Mouse (Mus musculus) kidney, adult 2 months (tissue): ENCODE measurements at regions not wholly inside any gene's neighbourhood (a gene's known extent, or its start where the extent isn't known, plus 50 kb on each side); places are given as distances from the start of the nearest gene placed in this dataset.

Experiments
- DNase-seq: peaks from one replicate; pipeline ENCODE4 v3.0.0; 2021
- H3K27ac ChIP-seq: fragments of 200-500 bp; 2 replicates; pipeline ENCODE4 v1.5.1; 2012; ENCODE audit warnings: low read depth, low read length, control low read depth, inconsistent platforms; ENCODE audit not compliant: insufficient read depth
- H3K27me3 ChIP-seq: fragments of 200-500 bp; replicated peaks from 2 replicates; pipeline ENCODE4 v1.6.1; 2012; ENCODE audit warnings: mild to moderate bottlenecking, moderate library complexity, low read length, inconsistent platforms; ENCODE audit not compliant: control insufficient read depth, insufficient read depth
- H3K36me3 ChIP-seq: fragments of 200-500 bp; 2 replicates; pipeline ENCODE4 v1.6.1; 2012; ENCODE audit warnings: mild to moderate bottlenecking, moderate library complexity, low read length, inconsistent platforms; ENCODE audit not compliant: control insufficient read depth, insufficient read depth
- H3K4me1 ChIP-seq: fragments of 200-500 bp; 2 replicates; pipeline ENCODE4 v1.6.1; 2011; ENCODE audit warnings: low read length; ENCODE audit not compliant: control insufficient read depth, insufficient read depth
- H3K4me3 ChIP-seq: fragments of 200-500 bp; 2 replicates; pipeline ENCODE4 v1.5.1; 2011; ENCODE audit warnings: mild to moderate bottlenecking, low read depth, low read length, control low read depth; ENCODE audit not compliant: insufficient read depth
- CTCF ChIP-seq: fragments of 200-500 bp; conservative IDR thresholded peaks from 2 replicates; pipeline ENCODE4 v1.5.1; 2011; ENCODE audit warnings: low read depth, mild to moderate bottlenecking, control low read depth, low read length, moderate library complexity, mixed read lengths; ENCODE audit not compliant: insufficient read depth, insufficient read length
- POLR2A ChIP-seq: fragments of 200-500 bp; IDR thresholded peaks from one replicate; pipeline ENCODE4 v1.6.1; 2011; ENCODE audit warnings: low read depth, low read length, control low read depth
- WGBS: fragments of 180-500 bp; shearing (Covaris S2); methylation state at CpG from one replicate; pipeline ENCODE4 v1.1.7; 2018; 5-methylcytosine and 5-hydroxymethylcytosine counted together

DNA sequence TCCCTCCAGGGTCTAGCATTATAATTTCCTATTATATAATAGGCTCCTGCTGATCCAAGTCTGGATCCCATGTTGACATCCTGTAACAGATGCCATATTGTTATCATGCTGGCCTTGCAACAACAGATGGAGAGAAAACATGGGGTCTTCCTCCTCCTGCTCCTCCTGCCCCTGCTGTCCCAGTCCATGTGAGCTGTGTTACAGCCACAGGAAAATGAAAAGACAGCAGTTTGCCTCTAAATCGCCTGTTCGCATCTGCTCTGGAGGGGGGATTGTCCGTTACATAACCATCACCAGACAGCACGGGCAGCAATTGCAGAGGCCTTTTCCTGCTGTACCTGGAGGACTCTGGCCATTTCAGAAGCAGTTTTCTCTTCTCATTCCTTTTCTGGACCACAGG, 260.0 kb downstream of the Gpam start:
- H3K4me3 ChIP-seq: no peak overlapping the region
- H3K27me3 ChIP-seq: no peaks in the 10 kb centered on the region
- H3K4me1 ChIP-seq: no peaks in the 10 kb centered on the region
- DNase-seq: no peak
- H3K27ac ChIP-seq: no peak overlapping the region
- no peaks in the 10 kb centered on the region for H3K36me3 ChIP-seq
- WGBS: 93% methylated on average over 4 of the region's 4 CpGs
- TF ChIP-seq POLR2A: no peak
- TF ChIP-seq CTCF: no peak

DNA sequence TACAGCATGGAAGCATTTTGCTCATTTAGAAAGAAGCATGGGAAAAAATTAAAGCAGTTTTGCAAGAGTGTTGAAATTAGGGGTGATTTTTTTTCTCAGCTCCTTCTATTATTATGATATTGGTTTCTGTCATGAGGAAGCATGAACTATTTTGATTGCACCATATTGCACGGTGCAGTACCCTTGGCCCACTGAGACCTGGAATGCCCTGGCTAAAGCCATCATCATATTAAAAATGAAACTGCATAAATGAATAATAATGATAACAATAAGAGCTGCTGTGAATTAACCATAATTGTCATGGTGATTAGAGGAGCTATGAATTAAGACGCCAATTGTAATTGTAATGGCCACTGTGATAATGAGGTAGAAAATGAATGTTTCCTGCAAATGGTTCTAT, 271.8 kb downstream of the Gpam start:
- no peaks in the 10 kb centered on the region for H3K4me1 ChIP-seq
- no peak for DNase-seq
- H3K27me3 ChIP-seq: no peaks in the 10 kb centered on the region
- no peak for TF ChIP-seq POLR2A
- TF ChIP-seq CTCF: no peak
- H3K4me3 ChIP-seq: no peak overlapping the region
- H3K36me3 ChIP-seq: no peaks in the 10 kb centered on the region
- WGBS: 88% methylated on average over 2 of the region's 2 CpGs
- no peak overlapping the region for H3K27ac ChIP-seq

DNA sequence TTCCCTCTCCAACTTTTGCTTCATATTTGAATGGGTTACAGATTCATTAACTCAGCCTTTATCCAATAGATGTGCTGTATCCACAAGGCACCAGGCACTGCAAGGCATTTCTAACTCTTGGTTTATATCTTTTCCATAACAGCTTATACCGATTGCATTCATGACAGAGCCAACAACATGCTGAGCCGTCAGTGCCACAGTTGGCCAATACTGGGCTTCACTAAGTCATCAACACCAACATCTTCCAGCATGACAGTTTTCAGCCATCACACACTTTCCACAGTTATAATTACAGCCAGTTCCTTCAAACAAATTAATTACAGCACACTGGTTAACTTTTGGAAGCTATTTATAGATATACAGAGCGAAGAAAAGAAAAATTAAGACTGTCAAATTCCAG, 288.8 kb downstream of the Gpam start:
- Histone ChIP-seq H3K4me1 (no peaks in the 10 kb centered on the region), H3K4me3 (no peak overlapping the region), H3K27me3 (no peaks in the 10 kb centered on the region), H3K36me3 (no peaks in the 10 kb centered on the region), H3K27ac (no peak overlapping the region)
- WGBS: 75% methylated on average over 3 of the region's 3 CpGs
- DNase-seq: no peak
- TF ChIP-seq POLR2A (no peak), CTCF (no peak)

DNA sequence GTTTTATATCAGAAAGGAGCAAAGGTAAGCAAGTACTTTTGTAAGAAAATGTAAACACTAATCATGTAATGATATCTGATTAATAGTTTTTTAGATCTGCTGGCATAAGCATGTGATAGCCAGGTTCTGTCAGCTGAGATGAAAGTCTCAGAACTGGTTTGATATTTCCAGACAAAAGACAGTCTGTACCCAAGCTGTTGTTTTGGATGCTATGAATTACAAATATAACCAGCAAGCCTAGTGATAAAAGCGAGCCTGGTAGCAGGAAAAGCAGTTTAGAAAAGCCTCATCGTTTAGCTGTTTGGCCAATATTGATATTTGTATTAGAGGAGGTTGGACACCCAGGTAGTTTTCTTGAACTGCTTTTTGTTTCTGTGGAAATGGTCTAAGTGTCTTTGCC, 290.6 kb downstream of the Gpam start:
- 93% methylated on average over 2 of the region's 2 CpGs for WGBS
- Histone ChIP-seq H3K27ac (no peak overlapping the region), H3K27me3 (no peaks in the 10 kb centered on the region), H3K4me3 (no peak overlapping the region), H3K36me3 (no peaks in the 10 kb centered on the region), H3K4me1 (no peaks in the 10 kb centered on the region)
- DNase-seq: no peak
- TF ChIP-seq CTCF (no peak), POLR2A (no peak)

DNA sequence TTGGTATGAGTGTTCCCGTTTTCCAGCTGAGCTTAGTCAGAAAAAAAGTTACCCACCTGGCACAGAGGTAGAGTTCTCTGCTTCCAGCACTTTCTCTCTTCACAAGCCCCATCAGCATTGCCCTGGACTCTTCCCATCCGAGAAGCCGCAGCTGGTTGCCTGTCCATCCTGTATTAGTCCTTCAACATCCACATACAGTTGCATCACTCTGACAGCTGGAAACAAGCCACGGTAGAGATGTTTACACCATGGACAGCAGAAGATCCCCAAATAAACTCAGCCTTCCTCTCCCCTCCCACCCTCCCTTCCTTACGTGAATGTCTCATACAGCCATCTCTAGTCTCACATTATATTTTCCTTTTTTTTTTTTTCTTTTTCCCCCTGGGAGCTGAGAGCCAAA, 304.9 kb downstream of the Gpam start:
- Histone ChIP-seq H3K4me1 (no peaks in the 10 kb centered on the region), H3K27me3 (no peaks in the 10 kb centered on the region), H3K27ac (no peak overlapping the region), H3K36me3 (no peaks in the 10 kb centered on the region), H3K4me3 (no peak overlapping the region)
- TF ChIP-seq CTCF (no peak), POLR2A (no peak)
- no peak for DNase-seq
- 85% methylated on average over 5 of the region's 5 CpGs for WGBS

DNA sequence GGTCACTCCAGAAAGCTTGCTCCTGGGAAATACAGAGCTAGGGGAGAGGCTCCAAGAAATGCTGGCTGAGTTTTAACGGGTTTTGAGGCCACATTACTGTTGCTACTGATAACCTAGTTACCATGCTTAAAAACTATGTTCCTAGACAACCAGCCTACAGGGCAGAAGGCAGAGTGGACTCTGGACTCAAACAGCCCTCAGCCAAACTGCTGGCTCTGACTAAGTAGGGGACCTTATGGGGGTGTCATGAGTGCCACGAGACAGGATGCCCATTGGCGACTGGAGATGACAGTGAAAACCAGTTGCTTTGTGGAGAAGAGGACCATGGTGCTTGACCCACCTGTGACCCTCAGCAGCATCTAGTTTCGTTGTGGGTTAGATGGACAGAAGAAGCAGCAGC, 306.5 kb downstream of the Gpam start:
- WGBS: 36% methylated on average over 4 of the region's 4 CpGs

DNA sequence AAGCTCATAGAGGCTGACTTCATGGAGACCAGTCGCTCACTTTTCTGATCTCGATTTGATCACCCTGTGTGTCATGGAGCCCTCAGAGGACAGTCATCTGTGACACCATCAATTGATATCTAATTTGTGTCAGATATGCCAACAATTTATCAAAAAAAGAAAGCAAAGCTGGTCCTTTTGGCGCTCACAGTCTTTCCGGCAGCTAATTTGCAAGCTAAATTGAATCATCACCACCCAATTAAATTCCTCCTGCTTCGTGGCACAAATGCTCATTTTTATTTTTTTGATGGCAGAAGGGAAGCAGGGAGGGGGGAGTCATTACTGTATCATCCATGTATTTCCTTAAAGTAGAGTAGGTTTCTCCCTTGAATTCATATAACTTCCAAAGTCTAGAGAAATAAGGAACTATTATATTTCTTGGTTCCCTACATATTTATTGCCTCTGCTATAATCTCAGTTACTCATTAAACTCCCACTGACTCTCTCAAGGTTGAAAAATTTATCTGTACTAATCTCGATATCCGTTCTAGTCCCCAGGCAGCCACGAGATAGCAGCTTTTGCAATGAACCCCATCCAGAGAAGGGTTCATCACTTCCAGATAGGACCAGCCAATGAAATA, 325.8 kb downstream of the Gpam start:
- TF ChIP-seq CTCF: no peak
- no peak for TF ChIP-seq POLR2A
- H3K27ac ChIP-seq: no peak overlapping the region
- H3K27me3 ChIP-seq: no peaks in the 10 kb centered on the region
- no peak for DNase-seq
- H3K4me1 ChIP-seq: no peaks in the 10 kb centered on the region
- no peak overlapping the region for H3K4me3 ChIP-seq
- 66% methylated on average over 8 of the region's 8 CpGs for WGBS
- H3K36me3 ChIP-seq: no peaks in the 10 kb centered on the region

More for the DNA sequence above, 306.5 kb downstream of the Gpam start:
- H3K36me3 ChIP-seq: no peaks in the 10 kb centered on the region
- H3K4me1 ChIP-seq: no peaks in the 10 kb centered on the region
- TF ChIP-seq CTCF: no peak
- TF ChIP-seq POLR2A: no peak
- DNase-seq: peak; percentile 54
- H3K27ac ChIP-seq: no peak overlapping the region
- H3K4me3 ChIP-seq: no peak overlapping the region
- H3K27me3 ChIP-seq: no peaks in the 10 kb centered on the region

DNA sequence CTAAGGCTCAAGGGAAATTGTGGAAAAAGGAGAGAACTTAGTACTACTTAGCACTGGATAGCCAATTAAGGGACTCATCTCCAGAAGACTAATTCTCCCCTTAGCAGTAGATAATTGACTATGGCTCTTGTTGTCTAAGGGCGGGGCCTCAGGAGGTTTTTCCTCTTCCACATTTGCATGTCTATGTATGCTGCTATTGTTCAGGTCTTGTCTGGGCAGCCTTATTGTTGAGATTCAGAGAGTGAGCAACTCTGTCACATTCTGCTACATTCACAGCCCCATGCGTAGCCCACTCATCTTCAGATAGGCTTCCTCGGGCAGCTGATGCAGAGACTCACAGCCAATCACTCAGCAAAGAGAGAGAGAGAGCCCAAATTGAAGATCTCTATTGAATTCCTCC, 339.9 kb downstream of the Gpam start:
- 96% methylated on average over 3 of the region's 3 CpGs for WGBS
- DNase-seq: no peak
- Histone ChIP-seq H3K4me1 (no peaks in the 10 kb centered on the region), H3K36me3 (no peaks in the 10 kb centered on the region), H3K27me3 (no peaks in the 10 kb centered on the region), H3K4me3 (no peak overlapping the region), H3K27ac (no peak overlapping the region)
- TF ChIP-seq CTCF: no peak
- TF ChIP-seq POLR2A: no peak
